Comparison of ENCODE assay signal across 21 mouse cellular contexts in genomic region chr1:61698462-61699218, GRCm38 (mm10).
DNase-seq lines count a peak whose midpoint lies in the region; ATAC-seq lines count a peak whose summit lies in the region.
"Had no signal": no experiment of that assay in that cellular context is flagged by ENCODE, and none has a peak within 500 bp of the region (broad histone marks: within the 10 kb centered on the region; RNA-seq: fewer than 3 reads in every experiment).

No protein-coding gene starts in this region.

- H3K4me2 ChIP-seq in intestine, embryonic 15.5 days (replicated peaks): no peak overlapping the region
- H3K4me2 ChIP-seq in intestine, embryonic 16.5 days (ENCODE audit: low read depth, low read length): no peak overlapping the region
- H3K4me2 ChIP-seq in neural tube, embryonic 15.5 days: no peak overlapping the region
- H3K4me2 ChIP-seq: heart, embryonic 11.5 days; heart, embryonic 15.5 days; hindbrain, embryonic 13.5 days had no signal

- no peaks in the 10 kb centered on the region for H3K36me3 ChIP-seq in intestine, embryonic 15.5 days
- no peaks in the 10 kb centered on the region for H3K36me3 ChIP-seq in intestine, embryonic 16.5 days (ENCODE audit: control insufficient read depth, insufficient read depth, low read length)
- H3K36me3 ChIP-seq in limb, embryonic 10.5 days: no peaks in the 10 kb centered on the region
- H3K36me3 ChIP-seq in neural tube, embryonic 15.5 days: no peaks in the 10 kb centered on the region
- H3K36me3 ChIP-seq: embryonic facial prominence, embryonic 10.5 days; forebrain, embryonic 10.5 days; heart, embryonic 15.5 days; hindbrain, embryonic 13.5 days had no signal

- DNase-seq in B cell, adult 2 months: peak; percentile 8 to 17
- peak; percentile 30 for DNase-seq in limb, embryonic 10.5 days (ENCODE audit: low spot score)
- no peak for DNase-seq in lung, postnatal 4 days
- DNase-seq: adrenal gland, postnatal 14 days; cerebellum, adult 11-12 months; cerebellum, postnatal 10 days; gastrocnemius, postnatal 14 days; heart, adult 2 months; heart, postnatal 14 days had no signal

- no peak overlapping the region for H3K4me3 ChIP-seq in intestine, embryonic 15.5 days (replicated peaks)
- no peak overlapping the region for H3K4me3 ChIP-seq in intestine, embryonic 16.5 days (ENCODE audit: low read length)
- no peak overlapping the region for H3K4me3 ChIP-seq in limb, embryonic 10.5 days
- no peak overlapping the region for H3K4me3 ChIP-seq in neural tube, embryonic 15.5 days (replicated peaks)
- H3K4me3 ChIP-seq: embryonic facial prominence, embryonic 10.5 days; forebrain, embryonic 10.5 days; heart, adult 2 months; heart, embryonic 15.5 days; hindbrain, embryonic 13.5 days had no signal

- no peaks in the 10 kb centered on the region for H3K27me3 ChIP-seq in intestine, embryonic 15.5 days (replicated peaks)
- no peaks in the 10 kb centered on the region for H3K27me3 ChIP-seq in intestine, embryonic 16.5 days (replicated peaks; ENCODE audit: control insufficient read depth, insufficient read depth, low read length)
- peaks cover 17% of the 10 kb centered on the region; the same call in 1 of the 2 replicates for H3K27me3 ChIP-seq in limb, embryonic 10.5 days (ENCODE audit: low read depth, poor library complexity, severe bottlenecking)
- no peaks in the 10 kb centered on the region for H3K27me3 ChIP-seq in neural tube, embryonic 15.5 days (replicated peaks)
- H3K27me3 ChIP-seq: heart, embryonic 15.5 days; hindbrain, embryonic 13.5 days; Patski had no signal

- peaks cover 4% of the 10 kb centered on the region; the same call in 1 of the 2 replicates for H3K4me1 ChIP-seq in intestine, embryonic 15.5 days (replicated peaks)
- peaks cover 2% of the 10 kb centered on the region; the same call in 1 of the 2 replicates for H3K4me1 ChIP-seq in intestine, embryonic 16.5 days (ENCODE audit: control insufficient read depth, insufficient read depth, low read length)
- peaks cover 14% of the 10 kb centered on the region for H3K4me1 ChIP-seq in limb, embryonic 10.5 days
- no peaks in the 10 kb centered on the region for H3K4me1 ChIP-seq in neural tube, embryonic 15.5 days
- H3K4me1 ChIP-seq: embryonic facial prominence, embryonic 10.5 days; heart, embryonic 15.5 days; hindbrain, embryonic 13.5 days had no signal

- WGBS in intestine, embryonic 15.5 days: 79% methylated on average over 10 of the region's 10 CpGs
- WGBS in intestine, embryonic 16.5 days: 78% methylated on average over 10 of the region's 10 CpGs
- 71% methylated on average over 10 of the region's 10 CpGs for WGBS in limb, embryonic 10.5 days
- WGBS in neural tube, embryonic 15.5 days: 39% methylated on average over 10 of the region's 10 CpGs

- H3K9ac ChIP-seq in intestine, embryonic 15.5 days: no peak overlapping the region
- no peak overlapping the region for H3K9ac ChIP-seq in intestine, embryonic 16.5 days (ENCODE audit: low read depth, low read length)
- H3K9ac ChIP-seq in neural tube, embryonic 15.5 days (replicated peaks): no peak overlapping the region
- H3K9ac ChIP-seq: heart, embryonic 15.5 days; hindbrain, embryonic 13.5 days had no signal

- ATAC-seq in intestine, embryonic 15.5 days: 0 out of 2 replicates have a peak, but pooled peaks have one; percentile 28
- ATAC-seq in intestine, embryonic 16.5 days: no peak
- ATAC-seq in neural tube, embryonic 15.5 days (ENCODE audit: low FRiP score): peak; percentile 35; the same call in 1 of the 2 replicates
- no peak for ATAC-seq in erythroid progenitor cell, adult 5-6 weeks (replicated peaks; ENCODE audit: low FRiP score, poor library complexity, severe bottlenecking)
- ATAC-seq: activated CD4-positive, CD25-positive, alpha-beta regulatory T cell, adult 4 months; forebrain, embryonic 14.5 days; Patski had no signal

- H3K27ac ChIP-seq in intestine, embryonic 15.5 days: no peak overlapping the region
- H3K27ac ChIP-seq in intestine, embryonic 16.5 days (ENCODE audit: low read length): no peak overlapping the region
- no peak overlapping the region for H3K27ac ChIP-seq in limb, embryonic 10.5 days
- no peak overlapping the region for H3K27ac ChIP-seq in neural tube, embryonic 15.5 days (replicated peaks)
- H3K27ac ChIP-seq: embryonic facial prominence, embryonic 10.5 days; forebrain, embryonic 10.5 days; heart, adult 2 months; heart, embryonic 15.5 days; hindbrain, embryonic 13.5 days had no signal

- H3K9me3 ChIP-seq in intestine, embryonic 15.5 days: no peaks in the 10 kb centered on the region
- no peaks in the 10 kb centered on the region for H3K9me3 ChIP-seq in intestine, embryonic 16.5 days (ENCODE audit: control insufficient read depth, low read length)
- H3K9me3 ChIP-seq in limb, embryonic 10.5 days (replicated peaks): no peaks in the 10 kb centered on the region
- no peaks in the 10 kb centered on the region for H3K9me3 ChIP-seq in neural tube, embryonic 15.5 days (replicated peaks)
- H3K9me3 ChIP-seq: embryonic facial prominence, embryonic 10.5 days; forebrain, embryonic 10.5 days; heart, embryonic 15.5 days; hindbrain, embryonic 13.5 days had no signal

Comparison
In these comparisons a context has a peak if more than half of its experiments do, and no peak if none do; other contexts are left out.
1. ATAC-seq: peak in intestine, embryonic 15.5 days (single experiment) and neural tube, embryonic 15.5 days (single experiment); none in intestine, embryonic 16.5 days (single experiment) and erythroid progenitor cell, adult 5-6 weeks (single experiment).
2. DNase-seq: peak in B cell, adult 2 months (2 of 2) and limb, embryonic 10.5 days (single experiment); none in lung, postnatal 4 days (0 of 2).